ENCODE assay signal across 13 mouse cellular contexts in genomic region chr1:182311376-182311775, GRCm38 (mm10). TPM values are rescaled to one million over a fixed set of nuclear protein-coding genes. Genes with fewer than 3 reads are reported as not detected.
A peak's percentile ranks its signal among the peaks of the same experiment; 100 is the strongest.
DNase-seq lines count a peak whose midpoint lies in the region; TF ChIP-seq lines count a peak whose summit lies in the region.
"Had no signal": no experiment of that assay in that cellular context is flagged by ENCODE, and none has a peak within 500 bp of the region (broad histone marks: within the 10 kb centered on the region; RNA-seq: fewer than 3 reads in every experiment).

No protein-coding gene starts in this region.

- H3K4me1 ChIP-seq in cerebellum, adult 2 months (ENCODE audit: control insufficient read depth, insufficient read depth, low read length) = no peaks in the 10 kb centered on the region
- H3K4me1 ChIP-seq in bone marrow macrophage, adult 2 months (ENCODE audit: control insufficient read depth, insufficient read depth, low read length) = 0 out of 2 replicates have a peak, but pooled peaks cover 2% of the 10 kb centered on the region
- H3K4me1 ChIP-seq: embryonic facial prominence, embryonic 13.5 days; heart, embryonic 13.5 days; lung, embryonic 15.5 days had no signal

- peak; percentile 17; the same call in 1 of the 2 replicates for TF ChIP-seq CTCF in cerebellum, adult 2 months (IDR thresholded peaks at IDR 0.05; ENCODE audit: borderline replicate concordance, insufficient read depth, low read depth, low read length)
- TF ChIP-seq CTCF in layer of hippocampus, adult 2 months (conservative IDR thresholded peaks at IDR 0.05) = peak; percentile 62
- TF ChIP-seq CTCF in bone marrow macrophage, adult 2 months (IDR thresholded peaks at IDR 0.05; ENCODE audit: low read depth, low read length) = 0 out of 2 replicates have a peak, but pooled peaks have one; percentile 31

- DNase-seq in cerebellum, adult 2 months = no peak
- DNase-seq in cerebellum, postnatal 36 days = no peak
- no peak for DNase-seq in layer of hippocampus, adult 2 months (ENCODE audit: low spot score in 2 of 2)
- DNase-seq in layer of hippocampus, postnatal 36 days = no peak
- peak; percentile 25 for DNase-seq in 416B (ENCODE audit: low read depth)
- no peak for DNase-seq in embryo, embryonic 10 days (ENCODE audit: low spot score)
- no peak for DNase-seq in gastrocnemius, postnatal 36 days
- DNase-seq: cerebellum, adult 11 months; thymus, postnatal 25 days had no signal

- intact Hi-C loops in gastrocnemius, postnatal 36 days (cut with DNase I) = no loop called here

- no peaks in the 10 kb centered on the region for H3K27me3 ChIP-seq in cerebellum, adult 2 months (ENCODE audit: control insufficient read depth, insufficient read depth, low read length)
- H3K27me3 ChIP-seq: embryonic facial prominence, embryonic 13.5 days; heart, embryonic 13.5 days; lung, embryonic 15.5 days had no signal

- H3K4me3 ChIP-seq in cerebellum, adult 2 months (replicated peaks; ENCODE audit: insufficient read depth, low read depth, low read length) = no peak overlapping the region
- no peak overlapping the region for H3K4me3 ChIP-seq in layer of hippocampus, adult 2 months
- H3K4me3 ChIP-seq in bone marrow macrophage, adult 2 months (ENCODE audit: insufficient read depth, low read length) = no peak overlapping the region
- H3K4me3 ChIP-seq: embryonic facial prominence, embryonic 13.5 days; heart, embryonic 13.5 days; lung, embryonic 15.5 days had no signal

- 96% methylated on average over 5 of the region's 5 CpGs for WGBS in cerebellum, adult 2 months

- H3K27ac ChIP-seq in cerebellum, adult 2 months (ENCODE audit: insufficient read depth, low read length) = no peak overlapping the region
- no peak overlapping the region for H3K27ac ChIP-seq in layer of hippocampus, adult 2 months
- H3K27ac ChIP-seq in bone marrow macrophage, adult 2 months (ENCODE audit: insufficient read depth, low read depth, low read length) = no peak overlapping the region
- H3K27ac ChIP-seq: embryonic facial prominence, embryonic 13.5 days; heart, embryonic 13.5 days; lung, embryonic 15.5 days had no signal

- no peak for TF ChIP-seq POLR2A in cerebellum, adult 2 months (IDR thresholded peaks at IDR 0.05; ENCODE audit: borderline replicate concordance, insufficient read depth, low read length)
- TF ChIP-seq POLR2A in bone marrow macrophage, adult 2 months (IDR thresholded peaks at IDR 0.05; ENCODE audit: borderline replicate concordance, low read depth, low read length) = no peak

RNA-seq across cellular contexts. Expression of gene Degs1, which starts 28.8 kb away (rescaled TPM):
- 109 and 115 TPM in 2 replicates for polyA plus RNA-seq in cerebellum, adult 2 months (2012; rRNA removed)
- total RNA-seq in layer of hippocampus, adult 2 months (2021) = 10 to 100 TPM; 62.9 to 65.3 TPM
- total RNA-seq in layer of hippocampus, postnatal 36 days (2021) = 10 to 100 TPM; 72.5 to 82.4 TPM
- 206 and 226 TPM in 2 replicates for polyA plus RNA-seq in bone marrow macrophage, adult 2 months (2012; ENCODE audit: insufficient read depth, insufficient read length, missing spikeins)
- 10 to 100 TPM; 16.1 to 19.5 TPM for total RNA-seq in gastrocnemius, postnatal 36 days (2021)

RNA-seq across cellular contexts. Expression of gene Fbxo28, which starts 30.1 kb away (rescaled TPM):
- 28.3 and 31.0 TPM in 2 replicates for polyA plus RNA-seq in cerebellum, adult 2 months (2012; rRNA removed)
- total RNA-seq in layer of hippocampus, adult 2 months (2021) = 10 to 100 TPM; 46.3 to 46.7 TPM
- total RNA-seq in layer of hippocampus, postnatal 36 days (2021) = 10 to 100 TPM; 48.5 to 51.2 TPM
- 18.6 and 23.6 TPM in 2 replicates for polyA plus RNA-seq in bone marrow macrophage, adult 2 months (2012; ENCODE audit: insufficient read depth, insufficient read length, missing spikeins)
- total RNA-seq in gastrocnemius, postnatal 36 days (2021) = 10 to 100 TPM; 17.3 to 17.5 TPM
